Mouse (Mus musculus) lung, embryonic 15.5 days (tissue): ENCODE measurements around the gene H2-Ke6. TPM values are rescaled to one million over a fixed set of nuclear protein-coding genes. Genes with fewer than 3 reads are reported as not detected.

Source experiments
- ATAC-seq: fragments of 200-750 bp; cut with Nextera tagmentation; 2 replicates; pipeline ENCODE4 v1.8.0; 2017; ENCODE audit warnings: moderate number of reproducible peaks, borderline replicate concordance; ENCODE audit not compliant: low FRiP score, low TSS enrichment; ENCODE audit errors: extremely low read depth
- H3K27ac ChIP-seq: fragments of 300-500 bp; sonication (generic); 2 replicates; pipeline ENCODE4 v1.5.1; 2015; ENCODE audit warnings: moderate library complexity, mild to moderate bottlenecking, inconsistent platforms
- H3K27me3 ChIP-seq: fragments of 300-500 bp; sonication (generic); 2 replicates; pipeline ENCODE4 v1.6.1; 2015; ENCODE audit warnings: inconsistent platforms
- H3K36me3 ChIP-seq: fragments of 300-500 bp; sonication (generic); 2 replicates; pipeline ENCODE4 v1.6.1; 2015; ENCODE audit warnings: inconsistent platforms
- H3K4me1 ChIP-seq: fragments of 300-500 bp; sonication (generic); 2 replicates; pipeline ENCODE4 v1.6.1; 2015; ENCODE audit warnings: inconsistent platforms
- H3K4me2 ChIP-seq: fragments of 300-500 bp; sonication (generic); 2 replicates; pipeline ENCODE4 v1.6.1; 2015; ENCODE audit warnings: inconsistent platforms, mild to moderate bottlenecking, moderate library complexity
- H3K4me3 ChIP-seq: fragments of 300-500 bp; sonication (generic); 2 replicates; pipeline ENCODE4 v1.5.1; 2015; ENCODE audit warnings: mild to moderate bottlenecking, inconsistent platforms
- H3K9ac ChIP-seq: fragments of 300-500 bp; sonication (generic); 2 replicates; pipeline ENCODE4 v1.6.1; 2015; ENCODE audit warnings: inconsistent platforms
- H3K9me3 ChIP-seq: fragments of 300-500 bp; sonication (generic); 2 replicates; pipeline ENCODE4 v1.6.1; 2016; ENCODE audit warnings: inconsistent platforms
- WGBS: fragments of 180-500 bp; shearing (Covaris S2); methylation state at CpG from one replicate; pipeline ENCODE4 v1.1.7; 2015; 5-methylcytosine and 5-hydroxymethylcytosine counted together
- polyA plus RNA-seq: library from polyadenylated mRNA; unstranded; fragments of >200 nt; fragmentation: Nextera tagmentation; extraction: Ambion mirVana; gene quantifications from 2 replicates; pipeline ENCODE4 v1.2.1, GENCODE M21; 2015

Gene H2-Ke6
- polyA plus RNA-seq, 1 experiment from 2014 or later: 46.1 TPM

DNA sequence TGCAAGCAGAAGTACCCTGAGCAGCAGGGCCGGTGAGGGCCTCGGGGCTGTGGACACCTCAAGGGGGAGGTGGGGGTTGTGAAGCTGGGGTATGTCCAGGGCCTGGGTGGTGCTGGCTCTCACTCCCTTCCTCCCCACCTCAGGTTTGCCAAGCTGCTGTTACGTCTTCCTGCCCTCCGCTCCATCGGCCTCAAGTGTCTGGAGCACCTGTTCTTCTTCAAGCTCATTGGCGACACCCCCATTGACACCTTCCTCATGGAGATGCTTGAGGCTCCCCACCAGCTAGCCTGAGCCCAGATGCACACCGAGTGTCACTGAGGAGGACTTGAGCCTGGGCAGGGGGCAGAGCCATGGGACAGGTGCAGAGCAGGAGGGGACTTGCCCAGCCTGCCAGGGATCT lies 9.4 kb upstream of the H2-Ke6 start:
- Histone ChIP-seq H3K36me3 (peaks cover 37% of the 10 kb centered on the region), H3K27ac (no peak overlapping the region), H3K4me3 (no peak overlapping the region), H3K9me3 (no peaks in the 10 kb centered on the region), H3K9ac (no peak overlapping the region), H3K27me3 (peaks cover 19% of the 10 kb centered on the region), H3K4me1 (peaks cover 47% of the 10 kb centered on the region), H3K4me2 (no peak overlapping the region)
- WGBS: 87% methylated on average over 7 of the region's 7 CpGs
- no peak for ATAC-seq

- ATAC-seq: no peak
- H3K4me1 ChIP-seq: peaks cover 41% of the 10 kb centered on the region
- peaks cover 37% of the 10 kb centered on the region for H3K36me3 ChIP-seq
- no peak overlapping the region for H3K9ac ChIP-seq
- peaks cover 19% of the 10 kb centered on the region for H3K27me3 ChIP-seq
- no peaks in the 10 kb centered on the region for H3K9me3 ChIP-seq
- H3K27ac ChIP-seq: no peak overlapping the region
- H3K4me3 ChIP-seq: no peak overlapping the region
- no peak overlapping the region for H3K4me2 ChIP-seq
- WGBS: 77% methylated on average over 10 of the region's 10 CpGs
These were observed 8.8 kb upstream of the H2-Ke6 start for GRCm38 (mm10) chr17:34036647-34037046.

DNA sequence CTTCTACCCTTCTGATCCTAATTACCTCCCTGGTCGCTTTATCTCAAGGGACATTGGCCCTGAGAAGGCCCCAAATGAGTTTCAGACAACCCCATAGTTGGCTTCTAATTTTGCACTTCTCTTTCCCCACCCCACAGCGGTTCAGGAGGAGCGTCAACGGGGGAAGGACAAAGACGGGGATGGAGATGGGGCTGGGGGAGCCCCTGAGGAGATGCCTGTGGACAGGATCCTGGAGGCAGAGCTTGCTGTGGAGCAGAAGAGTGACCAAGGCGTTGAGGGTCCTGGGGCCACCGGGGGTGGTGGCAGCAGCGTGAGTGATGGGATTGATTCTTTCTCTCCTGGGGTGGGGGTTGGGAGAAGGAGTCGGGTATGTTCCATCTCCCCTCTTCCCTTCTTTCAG lies 7.7 kb upstream of the H2-Ke6 start:
- ATAC-seq: no peak
- peaks cover 19% of the 10 kb centered on the region for H3K27me3 ChIP-seq
- peaks cover 37% of the 10 kb centered on the region for H3K36me3 ChIP-seq
- H3K9me3 ChIP-seq: no peaks in the 10 kb centered on the region
- WGBS: 81% methylated on average over 9 of the region's 9 CpGs
- H3K4me3 ChIP-seq: no peak overlapping the region
- peaks cover 39% of the 10 kb centered on the region for H3K4me1 ChIP-seq
- no peak overlapping the region for H3K27ac ChIP-seq
- no peak overlapping the region for H3K4me2 ChIP-seq
- H3K9ac ChIP-seq: no peak overlapping the region

DNA sequence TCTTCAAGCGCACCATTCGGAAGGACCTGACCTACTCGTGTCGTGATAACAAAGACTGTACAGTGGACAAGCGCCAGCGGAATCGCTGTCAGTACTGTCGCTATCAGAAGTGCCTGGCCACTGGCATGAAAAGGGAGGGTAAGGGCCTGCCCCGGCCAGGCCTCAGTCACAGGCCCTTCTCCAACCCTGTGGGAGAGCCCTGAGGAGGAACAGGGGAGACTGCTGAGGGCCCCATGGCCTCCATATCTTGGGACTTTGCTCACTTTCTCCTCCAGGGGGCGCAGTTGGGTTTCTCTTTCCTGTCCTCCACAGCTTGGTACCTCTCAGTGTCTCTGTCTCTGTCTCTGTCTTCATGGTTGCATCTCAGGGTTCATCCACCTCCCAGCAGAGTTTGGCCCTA lies 6.2 kb upstream of the H2-Ke6 start:
- H3K36me3 ChIP-seq: peaks cover 49% of the 10 kb centered on the region
- WGBS: 71% methylated on average over 10 of the region's 10 CpGs

GRCm38 (mm10) chr17:34033441-34033840 lies 5.6 kb upstream of the H2-Ke6 start:
- ATAC-seq: no peak
- 88% methylated on average over 9 of the region's 9 CpGs for WGBS
- 0 out of 2 replicates have a peak overlapping the region, but pooled peaks have one; percentile 82 for H3K9ac ChIP-seq
- peaks cover 42% of the 10 kb centered on the region for H3K4me1 ChIP-seq
- no peak overlapping the region for H3K27ac ChIP-seq
- H3K4me2 ChIP-seq: peak overlapping the region; percentile 93; the same call in 1 of the 2 replicates
- peaks cover 55% of the 10 kb centered on the region for H3K36me3 ChIP-seq
- H3K4me3 ChIP-seq: peak overlapping the region; percentile 73; the same call in 1 of the 2 replicates
- no peaks in the 10 kb centered on the region for H3K9me3 ChIP-seq
- peaks cover 5% of the 10 kb centered on the region; the same call in 1 of the 2 replicates for H3K27me3 ChIP-seq

More for the DNA sequence above, 6.2 kb upstream of the H2-Ke6 start:
- no peak overlapping the region for H3K4me2 ChIP-seq
- H3K4me1 ChIP-seq: peaks cover 42% of the 10 kb centered on the region
- ATAC-seq: no peak
- no peak overlapping the region for H3K27ac ChIP-seq
- peaks cover 11% of the 10 kb centered on the region; the same call in 1 of the 2 replicates for H3K27me3 ChIP-seq
- H3K4me3 ChIP-seq: no peak overlapping the region
- H3K9ac ChIP-seq: no peak overlapping the region
- no peaks in the 10 kb centered on the region for H3K9me3 ChIP-seq

DNA sequence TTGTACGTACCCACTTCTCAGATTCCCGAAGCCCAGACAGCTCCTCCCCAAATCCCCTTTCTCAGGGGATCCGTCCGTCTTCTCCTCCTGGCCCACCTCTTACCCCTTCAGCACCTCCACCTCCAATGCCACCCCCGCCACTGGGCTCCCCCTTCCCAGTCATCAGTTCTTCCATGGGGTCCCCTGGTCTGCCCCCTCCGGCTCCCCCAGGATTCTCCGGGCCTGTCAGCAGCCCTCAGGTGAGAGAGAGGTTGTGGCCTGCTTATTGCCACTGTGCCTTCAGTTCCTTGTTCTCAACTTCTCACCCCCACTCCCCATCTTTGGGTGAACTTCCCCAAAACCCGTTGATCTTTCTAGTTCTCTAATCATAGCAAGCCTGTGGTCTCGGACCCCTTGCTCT lies 4.9 kb upstream of the H2-Ke6 start:
- no peaks in the 10 kb centered on the region for H3K9me3 ChIP-seq
- peak overlapping the region; percentile 96 for H3K27ac ChIP-seq
- peak overlapping the region; percentile 93 for H3K4me2 ChIP-seq
- peak overlapping the region; percentile 73 for H3K4me3 ChIP-seq
- no peak for ATAC-seq
- peaks cover 57% of the 10 kb centered on the region for H3K36me3 ChIP-seq
- WGBS: 43% methylated on average over 9 of the region's 9 CpGs
- peak overlapping the region; percentile 82 for H3K9ac ChIP-seq
- no peaks in the 10 kb centered on the region for H3K27me3 ChIP-seq
- peaks cover 44% of the 10 kb centered on the region for H3K4me1 ChIP-seq

GRCm38 (mm10) chr17:34032174-34032632 lies 4.3 kb upstream of the H2-Ke6 start:
- H3K9me3 ChIP-seq: no peaks in the 10 kb centered on the region
- H3K36me3 ChIP-seq: peaks cover 51% of the 10 kb centered on the region
- H3K9ac ChIP-seq: peak overlapping the region; percentile 82
- H3K4me2 ChIP-seq: peak overlapping the region; percentile 93
- peak overlapping the region; percentile 73 for H3K4me3 ChIP-seq
- under 1% methylated on average over 34 of the region's 48 CpGs for WGBS
- no peaks in the 10 kb centered on the region for H3K27me3 ChIP-seq
- peaks cover 48% of the 10 kb centered on the region for H3K4me1 ChIP-seq
- peak; percentile 37; the same call in 1 of the 2 replicates for ATAC-seq
- peak overlapping the region; percentile 96 for H3K27ac ChIP-seq

GRCm38 (mm10) chr17:34031465-34032173 lies 3.8 kb upstream of the H2-Ke6 start, which contains the start of the genes Slc39a7 and Rxrb:
Slc39a7 (minus strand) TSS chr17:34031682.
Rxrb (plus strand) TSS chr17:34031812.
- peaks cover 45% of the 10 kb centered on the region for H3K36me3 ChIP-seq
- H3K27ac ChIP-seq: peak within 1 kb of the TSS; percentile 96
- H3K27me3 ChIP-seq: no peaks in the 10 kb centered on the region
- peak within 1 kb of the TSS; percentile 84 for H3K9ac ChIP-seq
- H3K9me3 ChIP-seq: no peaks in the 10 kb centered on the region
- peaks cover 54% of the 10 kb centered on the region for H3K4me1 ChIP-seq
- peak within 1 kb of the TSS; percentile 93 for H3K4me2 ChIP-seq
- ATAC-seq: peak; percentile 78
- peak within 1 kb of the TSS; percentile 73 for H3K4me3 ChIP-seq
- WGBS: under 1% methylated on average over 87 of the region's 88 CpGs

GRCm38 (mm10) chr17:34030861-34031326 lies 3.0 kb upstream of the H2-Ke6 start:
- 2% methylated on average over 20 of the region's 20 CpGs for WGBS
- peak; percentile 3; the same call in 1 of the 2 replicates for ATAC-seq

GRCm38 (mm10) chr17:34029890-34030595 lies 2.2 kb upstream of the H2-Ke6 start:
- 72% methylated on average over 21 of the region's 21 CpGs for WGBS
- no peaks in the 10 kb centered on the region for H3K9me3 ChIP-seq

More at GRCm38 (mm10) chr17:34030861-34031326, 3.0 kb upstream of the H2-Ke6 start:
- Histone ChIP-seq H3K4me1 (peaks cover 61% of the 10 kb centered on the region), H3K4me2 (peak overlapping the region; percentile 93), H3K9me3 (no peaks in the 10 kb centered on the region), H3K27ac (peak overlapping the region; percentile 96), H3K9ac (peak overlapping the region; percentile 84), H3K27me3 (no peaks in the 10 kb centered on the region), H3K36me3 (peaks cover 37% of the 10 kb centered on the region), H3K4me3 (peak overlapping the region; percentile 73)

GRCm38 (mm10) chr17:34029150-34029889 lies 1.5 kb upstream of the H2-Ke6 start:
- H3K27ac ChIP-seq: no peak overlapping the region
- no peak for ATAC-seq
- H3K9me3 ChIP-seq: no peaks in the 10 kb centered on the region
- peak overlapping the region; percentile 93 for H3K4me2 ChIP-seq
- no peaks in the 10 kb centered on the region for H3K27me3 ChIP-seq
- H3K9ac ChIP-seq: peak overlapping the region; percentile 84; the same call in 1 of the 2 replicates
- H3K36me3 ChIP-seq: peaks cover 29% of the 10 kb centered on the region
- WGBS: 86% methylated on average over 18 of the region's 18 CpGs
- peak overlapping the region; percentile 73 for H3K4me3 ChIP-seq
- H3K4me1 ChIP-seq: peaks cover 70% of the 10 kb centered on the region

More at GRCm38 (mm10) chr17:34029890-34030595, 2.2 kb upstream of the H2-Ke6 start:
- Histone ChIP-seq H3K27ac (peak overlapping the region; percentile 96; the same call in 1 of the 2 replicates), H3K27me3 (no peaks in the 10 kb centered on the region), H3K36me3 (peaks cover 32% of the 10 kb centered on the region), H3K4me3 (peak overlapping the region; percentile 73), H3K4me1 (peaks cover 69% of the 10 kb centered on the region), H3K9ac (peak overlapping the region; percentile 84), H3K4me2 (peak overlapping the region; percentile 93)
- no peak for ATAC-seq
